Mouse (Mus musculus): ENCODE measurements around the gene Fbln1. TPM values are rescaled to one million over a fixed set of nuclear protein-coding genes. Genes with fewer than 3 reads are reported as not detected.
"Not testable (repeated sequence)": the region's sequence is repeated elsewhere in the genome, so short reads cannot be mapped to it uniquely, and the experiment has no call there.

The Fbln1 gene
- total RNA-seq, 2 experiments from 2014 or later = 64.1 to 77.4 TPM

GRCm38 (mm10) chr15:85284651-85285050 lies 78.9 kb downstream of the Fbln1 start:
- no peak for DNase-seq (ENCODE audit: low spot score in 2 of 2)

- no peak for DNase-seq (ENCODE audit: low spot score in 2 of 2)
Measured at GRCm38 (mm10) chr15:85294632-85295031, 88.9 kb downstream of the Fbln1 start.

DNA sequence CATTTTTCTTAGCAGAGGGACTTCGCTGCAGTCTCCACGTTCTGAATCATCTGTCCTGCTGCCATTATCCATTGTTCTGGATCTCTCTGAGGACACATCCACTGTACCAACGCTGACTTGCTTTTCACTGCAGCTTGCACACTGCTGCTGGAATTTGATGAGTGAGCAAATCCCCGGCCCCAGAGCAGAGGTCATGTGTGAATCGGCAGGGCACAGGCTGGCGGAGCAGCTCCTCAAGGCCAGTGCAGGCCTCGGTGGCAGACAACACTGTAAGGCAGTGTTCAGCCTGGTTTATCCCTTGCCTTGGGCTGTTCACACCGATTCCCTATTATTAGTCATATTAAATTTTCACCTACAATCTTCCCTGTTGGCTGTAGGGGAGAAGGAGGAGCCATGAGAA lies 89.8 kb downstream of the Fbln1 start:
- no peak for DNase-seq (ENCODE audit: low spot score in 2 of 2)

- DNase-seq (ENCODE audit: low spot score in 2 of 2) = no peak
Measured at GRCm38 (mm10) chr15:85295977-85296376, 90.2 kb downstream of the Fbln1 start.

GRCm38 (mm10) chr15:85296538-85296937 lies 90.8 kb downstream of the Fbln1 start:
- DNase-seq (ENCODE audit: low spot score in 2 of 2) = no peak

DNA sequence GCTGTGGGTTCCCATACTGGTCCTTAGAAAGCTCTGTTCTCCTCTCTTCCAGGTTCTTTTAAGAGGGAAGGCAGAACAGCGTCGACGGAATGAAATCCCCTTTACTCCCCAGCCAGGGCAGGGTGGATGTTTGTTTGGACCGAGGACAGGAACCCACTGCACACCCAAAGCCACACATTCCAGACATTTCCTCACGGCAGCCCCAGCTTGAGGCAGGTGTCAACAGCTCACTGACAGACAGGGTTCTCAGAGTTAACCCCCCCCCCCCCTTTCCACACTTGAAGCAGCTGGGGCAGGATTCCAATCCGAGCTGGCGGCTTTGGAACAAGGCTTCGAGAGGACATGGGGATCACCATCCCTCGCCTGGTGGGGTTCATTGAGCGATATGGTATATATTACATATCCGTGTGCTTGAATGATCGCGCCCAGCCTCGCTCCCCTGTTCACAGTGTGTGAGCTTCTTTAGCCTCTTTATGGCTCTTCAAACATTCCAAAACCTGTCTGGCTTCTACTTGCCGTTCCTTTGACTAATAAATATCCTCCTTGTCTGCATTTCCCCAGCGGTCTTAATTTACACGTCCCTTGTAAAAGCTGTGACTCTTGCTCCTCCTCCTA lies 92.5 kb downstream of the Fbln1 start:
- DNase-seq (ENCODE audit: low spot score in 2 of 2) = no peak

DNA sequence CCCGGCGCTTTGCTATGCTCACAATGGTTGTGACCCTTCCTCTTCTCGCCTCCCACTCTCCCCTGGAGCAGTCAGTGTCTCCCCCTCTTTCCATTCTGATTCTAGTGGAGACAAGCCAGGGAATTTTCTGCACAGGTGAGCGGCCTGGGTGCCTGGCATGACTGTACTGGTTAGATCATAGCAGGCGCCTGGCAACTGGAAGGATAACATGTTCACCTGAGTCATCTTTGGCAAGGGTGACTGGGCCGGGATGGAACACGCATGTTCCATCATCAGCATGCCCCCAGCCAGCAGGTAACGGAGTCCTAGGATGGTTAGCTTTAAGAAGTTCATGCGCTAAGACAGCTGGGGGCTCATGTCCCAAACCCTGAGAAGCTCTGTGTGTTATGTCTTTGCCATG lies 93.2 kb downstream of the Fbln1 start:
- DNase-seq (ENCODE audit: low spot score in 2 of 2) = no peak

- DNase-seq (ENCODE audit: low spot score in 2 of 2) = no peak
Measured at GRCm38 (mm10) chr15:85303241-85303640, 97.5 kb downstream of the Fbln1 start.

- no peak for DNase-seq (ENCODE audit: low spot score in 2 of 2)
Measured at GRCm38 (mm10) chr15:85303976-85304375, 98.2 kb downstream of the Fbln1 start.

- no peak for DNase-seq (ENCODE audit: low spot score in 2 of 2)
Measured at GRCm38 (mm10) chr15:85307061-85307660, 101.4 kb downstream of the Fbln1 start.

GRCm38 (mm10) chr15:85311058-85311657 lies 105.4 kb downstream of the Fbln1 start:
- DNase-seq (ENCODE audit: low spot score in 2 of 2) = no peak

GRCm38 (mm10) chr15:85315378-85316025 lies 109.8 kb downstream of the Fbln1 start:
- peak; percentile 32 to 48 for DNase-seq (ENCODE audit: low spot score in 2 of 2)

GRCm38 (mm10) chr15:85316342-85317140 lies 110.8 kb downstream of the Fbln1 start:
- no peak for DNase-seq (ENCODE audit: low spot score in 2 of 2)

DNA sequence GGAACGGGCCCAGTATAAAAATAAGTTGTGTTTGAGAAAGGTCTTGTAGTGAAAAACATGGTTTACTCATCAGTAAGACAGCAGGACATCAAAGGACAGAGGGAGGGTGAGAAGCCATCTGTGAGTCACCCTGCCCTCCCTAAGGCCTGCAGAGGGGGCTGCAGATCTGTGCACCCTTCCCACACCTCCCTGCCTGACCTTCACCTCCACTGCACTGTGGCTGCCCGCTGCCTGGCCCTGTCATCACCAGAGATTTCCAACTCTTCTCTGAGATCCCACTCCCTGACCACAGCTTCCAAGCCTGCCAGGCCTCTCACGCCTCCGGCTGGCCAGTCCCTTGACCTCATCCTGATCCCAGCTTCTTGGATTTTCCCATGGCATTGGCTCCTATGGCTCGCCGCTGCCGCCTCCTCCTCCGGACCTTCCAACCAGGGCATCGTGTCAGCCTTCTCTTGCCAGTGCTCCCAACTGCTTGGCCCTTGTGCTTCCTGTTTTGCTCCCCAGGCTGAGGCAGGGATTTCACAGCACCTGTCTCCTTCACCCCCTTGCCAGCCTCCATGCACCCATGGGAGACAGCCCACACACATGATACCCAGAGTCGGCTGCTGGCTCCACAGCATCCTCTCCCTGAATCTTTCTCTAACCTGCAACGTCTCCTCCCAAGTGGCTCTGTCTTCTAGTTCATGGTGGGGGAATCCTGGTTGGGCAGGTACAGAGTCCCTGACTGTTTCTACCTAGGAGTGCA lies 114.3 kb downstream of the Fbln1 start:
- no peak for DNase-seq (ENCODE audit: low spot score in 2 of 2)

DNA sequence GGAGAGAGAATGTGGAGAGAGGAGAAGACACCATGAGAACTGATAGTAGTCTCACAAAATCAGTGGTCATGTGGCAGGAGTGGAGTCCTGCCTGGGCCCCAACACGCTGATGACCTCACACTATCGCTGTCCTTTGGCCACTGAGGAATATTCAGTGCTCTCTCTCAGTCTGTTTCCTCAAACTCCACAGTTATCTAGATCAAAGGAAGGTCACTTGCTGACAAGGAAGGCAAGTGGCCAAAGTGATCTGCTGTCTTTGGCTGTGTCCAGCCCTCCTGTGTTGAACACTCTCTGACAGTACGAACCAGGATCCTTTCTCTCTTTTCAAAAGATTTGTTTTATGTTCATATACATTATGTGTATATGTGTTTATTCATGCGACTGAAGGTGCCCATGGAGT lies 117.5 kb downstream of the Fbln1 start:
- DNase-seq (ENCODE audit: low spot score in 2 of 2) = no peak

DNA sequence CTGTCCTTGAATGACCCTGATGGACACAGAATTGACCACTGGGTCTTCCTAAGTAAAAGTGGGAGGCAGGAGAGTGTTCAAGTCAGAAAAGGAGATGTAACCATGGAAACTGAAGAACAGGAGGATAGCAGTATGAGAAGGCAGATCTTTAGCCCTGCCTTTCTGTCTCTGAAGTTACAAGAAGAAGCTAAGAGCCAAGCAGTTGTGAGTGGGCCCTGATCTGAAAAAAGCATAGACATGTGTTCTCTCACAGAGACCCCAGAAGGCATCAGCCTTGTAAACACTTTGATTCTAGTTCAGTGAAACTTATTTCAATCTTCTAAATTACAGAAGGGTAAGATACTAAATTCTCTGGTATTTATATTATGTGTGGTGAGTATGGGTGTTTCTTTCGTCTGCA lies 118.7 kb downstream of the Fbln1 start:
- no peak for DNase-seq (ENCODE audit: low spot score in 2 of 2)

DNA sequence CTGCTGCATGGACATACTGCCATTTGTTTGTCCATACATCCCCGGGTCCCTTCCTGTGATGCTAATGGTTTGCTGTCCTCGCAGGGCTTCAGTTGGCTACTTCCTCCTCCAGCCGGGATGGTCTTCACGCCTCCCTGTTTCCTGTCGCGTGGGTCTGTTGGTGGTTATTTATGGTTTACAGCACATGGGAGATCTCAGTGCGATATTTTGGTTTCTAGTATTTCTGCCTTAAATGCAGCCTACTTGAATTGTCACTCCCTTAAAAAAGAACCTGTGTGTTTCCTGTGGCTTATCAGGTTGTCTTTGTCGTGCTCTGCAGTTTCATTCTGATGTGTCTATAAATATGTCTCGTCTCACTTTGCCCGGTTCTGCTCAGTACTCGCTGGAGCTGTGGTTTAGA lies 122.1 kb downstream of the Fbln1 start:
- DNase-seq (ENCODE audit: low spot score in 2 of 2) = no peak

DNA sequence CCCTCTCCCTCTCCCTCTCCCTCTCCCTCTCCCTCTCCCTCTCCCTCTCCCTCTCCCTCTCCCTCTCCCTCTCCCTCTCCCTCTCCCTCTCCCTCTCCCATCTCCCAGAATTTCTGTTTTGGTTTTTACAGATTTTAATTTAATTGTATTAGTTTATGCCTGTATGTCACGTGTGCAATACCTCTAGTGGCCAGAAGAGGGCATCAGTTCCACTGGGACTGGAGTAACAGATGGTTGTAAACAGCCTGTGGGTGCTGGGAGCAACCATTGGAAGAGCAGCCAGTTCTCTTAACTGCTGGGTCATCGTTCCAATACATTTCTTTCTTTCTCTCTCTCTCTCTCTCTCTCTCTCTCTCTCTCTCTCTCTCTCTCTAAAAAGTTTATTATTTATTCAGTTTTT lies 122.7 kb downstream of the Fbln1 start:
- DNase-seq (ENCODE audit: low spot score in 2 of 2) = not testable (repeated sequence)

DNA sequence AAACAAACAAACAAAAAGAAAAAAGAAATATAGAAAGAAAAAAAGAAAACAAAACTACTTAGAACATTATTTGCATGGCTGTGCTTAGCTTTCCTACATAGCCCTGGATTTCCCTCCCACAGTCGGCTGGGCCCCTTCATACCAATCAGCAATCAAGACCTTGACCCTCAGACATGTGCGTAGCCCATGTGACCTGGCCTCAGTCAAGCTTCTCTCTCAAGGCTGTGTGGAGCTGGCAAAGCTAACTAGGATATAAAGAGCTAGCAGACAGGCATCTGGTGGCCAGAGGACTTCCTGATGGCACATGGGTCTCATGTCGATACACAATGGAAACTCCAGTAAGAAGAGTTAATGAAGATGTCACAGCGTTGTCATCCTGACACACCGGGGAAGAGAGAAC lies 123.3 kb downstream of the Fbln1 start:
- no peak for DNase-seq (ENCODE audit: low spot score in 2 of 2)

- no peak for DNase-seq (ENCODE audit: low spot score in 2 of 2)
Measured at GRCm38 (mm10) chr15:85330024-85330423, 124.3 kb downstream of the Fbln1 start.

DNA sequence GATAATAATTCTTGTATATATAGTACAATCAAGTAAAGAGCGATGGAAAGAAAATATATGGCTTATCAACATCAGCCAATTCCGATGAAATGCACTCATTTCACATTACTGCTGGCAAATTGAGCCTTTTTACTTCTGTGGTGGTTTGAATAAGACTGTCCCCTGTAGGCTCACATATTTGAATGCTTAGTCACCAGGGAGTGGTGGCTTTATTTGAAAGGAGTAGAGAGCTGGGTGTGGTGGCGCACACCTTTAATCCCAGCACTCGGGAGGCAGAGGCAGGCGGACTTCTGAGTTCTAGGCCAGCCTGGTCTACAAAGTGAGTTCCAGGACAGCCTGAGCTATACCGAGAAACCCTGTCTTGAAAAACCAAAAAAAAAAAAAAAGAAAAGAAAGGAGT lies 127.8 kb downstream of the Fbln1 start:
- DNase-seq (ENCODE audit: low spot score in 2 of 2) = not testable (repeated sequence)
